Mouse (Mus musculus) myocyte (in vitro differentiated cells): ENCODE measurements around the gene Krt28.

Experiments
- E2F4 ChIP-seq: IDR thresholded peaks from one replicate; pipeline ENCODE4 v1.6.1; 2011; ENCODE audit warnings: mild to moderate bottlenecking, control low read depth, moderate library complexity; ENCODE audit not compliant: insufficient read depth
- MAX ChIP-seq: IDR thresholded peaks from one replicate; pipeline ENCODE4 v1.6.1; 2011; ENCODE audit warnings: low read depth, mild to moderate bottlenecking, control low read depth
- POLR2A ChIP-seq: IDR thresholded peaks from one replicate; pipeline ENCODE4 v1.6.1; 2011; ENCODE audit warnings: low read depth, mild to moderate bottlenecking, control low read depth, moderate library complexity; ENCODE audit not compliant: insufficient read length
- POLR2AphosphoS2 ChIP-seq: IDR thresholded peaks from one replicate; pipeline ENCODE4 v1.6.1; 2011; ENCODE audit warnings: low read depth, control low read depth; ENCODE audit not compliant: insufficient read length
- TCF12 ChIP-seq: IDR thresholded peaks from one replicate; pipeline ENCODE4 v1.6.1; 2011; ENCODE audit warnings: mild to moderate bottlenecking, control low read depth; ENCODE audit not compliant: poor library complexity, insufficient read depth, severe bottlenecking

DNA sequence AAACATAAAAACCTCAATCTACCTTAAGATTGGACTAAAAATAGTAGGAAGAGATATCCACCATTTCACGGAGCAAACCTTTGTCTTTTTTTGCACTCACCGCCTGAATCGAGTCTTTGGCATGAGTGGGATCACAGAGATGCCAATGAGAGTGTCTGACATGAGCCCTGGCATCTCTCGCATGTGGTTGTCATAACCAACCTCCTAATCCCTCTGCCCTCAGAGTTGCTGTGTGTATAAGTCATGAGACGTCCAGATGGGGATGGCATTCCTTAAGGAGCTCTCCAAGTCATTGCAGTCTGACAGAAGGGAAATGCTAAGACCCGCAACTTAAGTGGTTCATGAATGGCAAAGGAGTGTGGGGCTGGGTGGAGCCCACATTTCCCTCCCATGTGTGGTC lies 16.7 kb upstream of the Krt28 start:
- TF ChIP-seq MAX (no peak), E2F4 (no peak), TCF12 (no peak), POLR2A (no peak), POLR2AphosphoS2 (no peak)
